Mouse (Mus musculus) left cerebral cortex, postnatal 10 days (tissue): ENCODE measurements around the gene Gm38431. TPM values are rescaled to one million over a fixed set of nuclear protein-coding genes. Genes with fewer than 3 reads are reported as not detected.

ENCODE experiments used
- DNase-seq, 2 experiments: peaks; one replicate each; pipeline ENCODE4 v3.0.0; 2021 to 2022; ENCODE audit warnings: low spot score in 2 of 2, mixed read lengths in 1 of 2; ENCODE audit errors: extremely low spot score in 1 of 2
- intact Hi-C: fragments of 180-260 bp; cut with DNase I; formaldehyde crosslinking; loops from one replicate; pipeline ENCODE4 v1.15.1; 2025
- total RNA-seq, 2 experiments: library from RNA; stranded (reverse); gene quantifications; 2 replicates each; pipeline ENCODE4 v1.2.3; 2021

The Gm38431 gene
- total RNA-seq, 2 experiments from 2014 or later = 2.1 to 3.2 TPM

GRCm38 (mm10) chr9:21113751-21114150, 22.0 kb upstream of the Gm38431 start:
- DNase-seq = no peak
- intact Hi-C loops = no loop called here

- intact Hi-C loops = no loop called here
- DNase-seq = no peak
These were observed 15.9 kb upstream of the Gm38431 start for GRCm38 (mm10) chr9:21107607-21108237.

- intact Hi-C loops = no loop called here
- DNase-seq = no peak
These were observed 14.2 kb upstream of the Gm38431 start for GRCm38 (mm10) chr9:21105760-21106564.

- intact Hi-C loops = no loop called here
These were observed 13.0 kb upstream of the Gm38431 start for GRCm38 (mm10) chr9:21104814-21105213.

GRCm38 (mm10) chr9:21102076-21102475, 10.3 kb upstream of the Gm38431 start:
- intact Hi-C loops = no loop called here

More at GRCm38 (mm10) chr9:21104814-21105213, 13.0 kb upstream of the Gm38431 start:
- no peak for DNase-seq

GRCm38 (mm10) chr9:21100447-21101161, 8.8 kb upstream of the Gm38431 start:
- intact Hi-C loops = no loop called here
- DNase-seq = no peak

More at GRCm38 (mm10) chr9:21102076-21102475, 10.3 kb upstream of the Gm38431 start:
- no peak for DNase-seq

- intact Hi-C loops = no loop called here
These were observed 6.0 kb upstream of the Gm38431 start for GRCm38 (mm10) chr9:21097793-21098192.

GRCm38 (mm10) chr9:21095958-21096357, 4.2 kb upstream of the Gm38431 start:
- DNase-seq = no peak

More at GRCm38 (mm10) chr9:21097793-21098192, 6.0 kb upstream of the Gm38431 start:
- no peak for DNase-seq

GRCm38 (mm10) chr9:21093423-21093822, 1.6 kb upstream of the Gm38431 start:
- intact Hi-C loops = loop anchor here (5.0 kb wide), 1 partner anchor 39 kb away; the partner anchor contains the start of gene Tyk2
- DNase-seq = no peak

More at GRCm38 (mm10) chr9:21095958-21096357, 4.2 kb upstream of the Gm38431 start:
- intact Hi-C loops = no loop called here

GRCm38 (mm10) chr9:21090972-21091706, 658 bp downstream of the Gm38431 start:
- intact Hi-C loops = loop anchor here (5.0 kb wide), 1 partner anchor 41 kb away; the partner anchor contains the start of gene Tyk2
- DNase-seq = no peak

GRCm38 (mm10) chr9:21090537-21090936, 1.3 kb downstream of the Gm38431 start:
- DNase-seq = no peak
- intact Hi-C loops = loop anchor here (5.0 kb wide), 1 partner anchor 42 kb away; the partner anchor contains the start of gene Tyk2

GRCm38 (mm10) chr9:21083324-21083723, 8.5 kb downstream of the Gm38431 start:
- intact Hi-C loops = no loop called here
- no peak for DNase-seq

GRCm38 (mm10) chr9:21081127-21081526, 10.7 kb downstream of the Gm38431 start:
- intact Hi-C loops = no loop called here
- DNase-seq = no peak

- intact Hi-C loops = no loop called here
- no peak for DNase-seq
These were observed 16.2 kb downstream of the Gm38431 start for GRCm38 (mm10) chr9:21075625-21076024.

- DNase-seq = no peak
- intact Hi-C loops = loop anchor here (5.0 kb wide), 1 partner anchor 42 kb away; the partner anchor contains the start of gene Icam5
These were observed 17.6 kb downstream of the Gm38431 start for GRCm38 (mm10) chr9:21074173-21074572.

- DNase-seq = peak; percentile 90 to 95
- intact Hi-C loops = loop anchor here (5.0 kb wide), 1 partner anchor 41 kb away; the partner anchor contains the start of gene Icam5
These were observed 18.6 kb downstream of the Gm38431 start, which contains the start of the genes Gm49373 and Fdx1l for GRCm38 (mm10) chr9:21073044-21073840. TSS of gene Gm49373 (minus strand) at chr9:21073096. TSS of gene Fdx1l (minus strand) at chr9:21073614.

- no peak for DNase-seq
- intact Hi-C loops = loop anchor here (5.0 kb wide), 1 partner anchor 40 kb away; the partner anchor contains the start of gene Icam5
These were observed 19.2 kb downstream of the Gm38431 start for GRCm38 (mm10) chr9:21072641-21073040.
